Mouse (Mus musculus) gastrocnemius, adult 8-10 months (tissue): ENCODE measurements at regions not wholly inside any gene's neighbourhood (a gene's known extent, or its start where the extent isn't known, plus 50 kb on each side); places are given as distances from the start of the nearest gene placed in this dataset.

Experiments
- DNase-seq, 2 experiments: peaks; one replicate each; pipeline ENCODE4 v3.0.0; 2022; ENCODE audit warnings: low spot score in 2 of 2

- no peak for DNase-seq
Observed at GRCm38 (mm10) chr13:59966535-59967255, 143.7 kb upstream of the Tut7 start.

GRCm38 (mm10) chr13:59964981-59965380 is 142.0 kb upstream of the Tut7 start:
- no peak for DNase-seq

- DNase-seq, result no peak
Observed at GRCm38 (mm10) chr13:59962676-59963664, 140.0 kb upstream of the Tut7 start.

GRCm38 (mm10) chr13:59956441-59956840 is 133.5 kb upstream of the Tut7 start:
- no peak for DNase-seq

- DNase-seq, result no peak
Observed at GRCm38 (mm10) chr13:59952809-59953208, 129.9 kb upstream of the Tut7 start.

GRCm38 (mm10) chr13:59952116-59952515 is 129.2 kb upstream of the Tut7 start:
- DNase-seq, result no peak

- DNase-seq, result no peak
Observed at GRCm38 (mm10) chr13:59950281-59950680, 127.3 kb upstream of the Tut7 start.

- DNase-seq, result no peak
Observed at GRCm38 (mm10) chr13:59949471-59949870, 126.5 kb upstream of the Tut7 start.

GRCm38 (mm10) chr13:59948496-59949138 is 125.7 kb upstream of the Tut7 start:
- no peak for DNase-seq

GRCm38 (mm10) chr13:59947461-59947860 is 124.5 kb upstream of the Tut7 start:
- DNase-seq, result no peak

GRCm38 (mm10) chr13:59946509-59946908 is 123.6 kb upstream of the Tut7 start:
- DNase-seq, result no peak

GRCm38 (mm10) chr13:59945631-59946030 is 122.7 kb upstream of the Tut7 start:
- DNase-seq, result no peak

GRCm38 (mm10) chr13:59943602-59944140 is 120.7 kb upstream of the Tut7 start:
- DNase-seq, result no peak

- no peak for DNase-seq
Observed at GRCm38 (mm10) chr13:59943020-59943419, 120.1 kb upstream of the Tut7 start.

- DNase-seq, result no peak
Observed at GRCm38 (mm10) chr13:59941519-59941918, 118.6 kb upstream of the Tut7 start.

GRCm38 (mm10) chr13:59940414-59941205 is 117.7 kb upstream of the Tut7 start:
- DNase-seq, result no peak

GRCm38 (mm10) chr13:59939886-59940285 is 116.9 kb upstream of the Tut7 start:
- DNase-seq, result no peak

GRCm38 (mm10) chr13:59937147-59937546 is 114.2 kb upstream of the Tut7 start:
- no peak for DNase-seq

- no peak for DNase-seq
Observed at GRCm38 (mm10) chr13:59934556-59934955, 111.6 kb upstream of the Tut7 start.

- DNase-seq, result no peak
Observed at GRCm38 (mm10) chr13:59934093-59934492, 111.1 kb upstream of the Tut7 start.
